Mouse (Mus musculus): Measurements from ENCODE around the gene Mcm9.

DNA sequence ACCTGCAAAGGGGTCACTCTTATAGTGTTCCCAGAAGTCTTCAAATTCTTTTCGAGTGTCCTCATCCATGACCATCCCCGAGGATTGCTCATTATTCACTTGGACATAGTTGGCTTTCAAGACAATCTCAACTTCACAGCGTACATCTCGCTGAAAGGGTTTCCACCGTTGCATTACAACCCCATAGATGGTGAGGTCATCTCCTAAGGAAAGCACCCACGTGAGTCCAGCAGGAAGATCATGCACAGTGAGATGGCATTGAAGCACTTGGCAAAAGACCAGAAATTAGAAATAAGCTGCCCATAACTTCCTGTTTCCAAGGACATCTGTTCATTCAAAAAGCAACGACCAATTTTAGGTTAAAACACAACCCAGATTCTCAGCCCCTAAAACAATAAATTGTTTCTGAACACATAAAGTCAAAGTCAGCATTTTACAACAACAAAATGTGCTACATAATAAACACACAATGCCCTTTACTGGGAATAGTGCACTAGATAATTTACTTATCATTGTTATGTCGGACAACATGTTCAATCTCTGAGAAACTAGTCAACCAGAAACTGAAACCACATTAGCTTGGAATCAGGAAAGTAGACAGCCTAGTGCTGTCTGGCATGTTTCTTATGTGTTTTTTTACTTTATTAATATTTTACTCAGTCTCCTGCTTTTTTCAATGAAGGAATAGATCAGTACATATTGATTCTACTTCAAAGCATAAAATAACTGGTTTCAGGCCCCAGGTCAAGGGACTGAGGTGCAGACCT lies 14.2 kb downstream of the Mcm9 start:
- TF ChIP-seq CTCF (IDR thresholded peaks at IDR 0.05; ENCODE audit: extremely low read depth, insufficient read length, insufficient replicate concordance, low read depth, low read length) = no peak
- no peak for TF ChIP-seq POLR2A (IDR thresholded peaks at IDR 0.05; ENCODE audit: low read depth, low read length)

Measured in small intestine, adult 2 months (tissue).